Mouse (Mus musculus): ENCODE results near the gene Lkaaear1.

DNA sequence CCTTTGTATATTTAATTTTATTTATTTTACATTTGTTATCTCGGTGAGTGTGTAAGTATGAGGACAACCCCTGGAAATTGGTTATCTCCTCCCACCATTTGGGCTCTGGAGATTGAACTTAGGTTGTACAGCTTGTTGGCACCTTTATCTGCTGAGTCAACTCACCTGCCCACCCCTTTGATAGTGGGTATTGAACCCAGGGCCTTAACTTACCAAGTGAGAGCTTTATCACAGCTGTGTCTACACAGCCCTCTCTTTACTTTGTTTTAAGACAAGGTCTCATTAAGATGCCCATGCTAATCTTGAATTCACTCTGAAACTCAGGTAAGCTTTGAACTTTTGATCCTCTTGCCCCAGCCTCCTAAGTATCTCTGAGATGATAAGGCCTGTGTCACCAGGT is 16.3 kb downstream of the Lkaaear1 start:
- TF ChIP-seq POLR2A (IDR thresholded peaks at IDR 0.05; ENCODE audit: low read depth, low read length) (no peak), CTCF (IDR thresholded peaks at IDR 0.05; ENCODE audit: extremely low read depth, insufficient read length, insufficient replicate concordance, low read depth, low read length) (no peak)

Data from small intestine, adult 2 months (tissue).